In genomic region chr4:136961642-136962285, GRCm38 (mm10) we compare ENCODE assay signal across 12 mouse cellular contexts. TPM values are rescaled to one million over a fixed set of nuclear protein-coding genes. Genes with fewer than 3 reads are reported as not detected.
A peak's percentile ranks its signal among the peaks of the same experiment; 100 is the strongest.
DNase-seq lines count a peak whose midpoint lies in the region; ATAC-seq and TF ChIP-seq lines count a peak whose summit lies in the region.
"Had no signal": no experiment of that assay in that cellular context is flagged by ENCODE, and none has a peak within 500 bp of the region (broad histone marks: within the 10 kb centered on the region; RNA-seq: fewer than 3 reads in every experiment).

No protein-coding gene starts in this region.

- no peak overlapping the region for H3K4me3 ChIP-seq in hindbrain, embryonic 10.5 days
- H3K4me3 ChIP-seq in hindbrain, embryonic 14.5 days (replicated peaks; ENCODE audit: low read length) = no peak overlapping the region
- no peak overlapping the region for H3K4me3 ChIP-seq in stomach, embryonic 15.5 days (replicated peaks)
- H3K4me3 ChIP-seq in stomach, postnatal 0 days (ENCODE audit: low read depth, low read length) = no peak overlapping the region
- H3K4me3 ChIP-seq in cerebellum, adult 2 months (replicated peaks; ENCODE audit: insufficient read depth, low read depth, low read length) = no peak overlapping the region
- H3K4me3 ChIP-seq: embryonic facial prominence, embryonic 12.5 days had no signal

- no peak overlapping the region for H3K9ac ChIP-seq in hindbrain, embryonic 14.5 days
- no peak overlapping the region for H3K9ac ChIP-seq in stomach, embryonic 15.5 days
- H3K9ac ChIP-seq in stomach, postnatal 0 days (ENCODE audit: low read length) = no peak overlapping the region
- H3K9ac ChIP-seq: embryonic facial prominence, embryonic 12.5 days had no signal

- peak; percentile 51 for DNase-seq in hindbrain, embryonic 10.5 days (ENCODE audit: low spot score)
- DNase-seq in hindbrain, embryonic 14.5 days (ENCODE audit: low spot score) = no peak
- DNase-seq in stomach, postnatal 0 days (ENCODE audit: low spot score) = no peak
- peak; percentile 42 to 48 for DNase-seq in kidney, postnatal 36 days
- no peak for DNase-seq in spleen, postnatal 14 days (ENCODE audit: low spot score in 2 of 2)
- no peak for DNase-seq in layer of hippocampus, postnatal 36 days
- no peak for DNase-seq in cerebellum, adult 2 months

- no peak for TF ChIP-seq CTCF in stomach, postnatal 0 days (IDR thresholded peaks at IDR 0.05; ENCODE audit: low read depth)
- no peak for TF ChIP-seq CTCF in cerebellum, adult 2 months (IDR thresholded peaks at IDR 0.05; ENCODE audit: borderline replicate concordance, insufficient read depth, low read depth, low read length)

- H3K4me2 ChIP-seq in hindbrain, embryonic 14.5 days (replicated peaks) = no peak overlapping the region
- H3K4me2 ChIP-seq in stomach, embryonic 15.5 days = no peak overlapping the region
- no peak overlapping the region for H3K4me2 ChIP-seq in stomach, postnatal 0 days (replicated peaks; ENCODE audit: low read depth)
- H3K4me2 ChIP-seq: embryonic facial prominence, embryonic 12.5 days had no signal

- H3K27me3 ChIP-seq in hindbrain, embryonic 10.5 days (ENCODE audit: insufficient read depth, poor library complexity, severe bottlenecking) = peaks cover 97% of the 10 kb centered on the region
- peaks cover 38% of the 10 kb centered on the region for H3K27me3 ChIP-seq in hindbrain, embryonic 14.5 days (ENCODE audit: control insufficient read depth, insufficient read depth, low read length)
- peaks cover 39% of the 10 kb centered on the region for H3K27me3 ChIP-seq in stomach, embryonic 15.5 days (replicated peaks)
- 0 out of 2 replicates have a peak, but pooled peaks cover 2% of the 10 kb centered on the region for H3K27me3 ChIP-seq in stomach, postnatal 0 days (ENCODE audit: control insufficient read depth, insufficient read depth, low read length)
- no peaks in the 10 kb centered on the region for H3K27me3 ChIP-seq in cerebellum, adult 2 months (ENCODE audit: control insufficient read depth, insufficient read depth, low read length)

- H3K36me3 ChIP-seq in hindbrain, embryonic 10.5 days = no peaks in the 10 kb centered on the region
- no peaks in the 10 kb centered on the region for H3K36me3 ChIP-seq in hindbrain, embryonic 14.5 days (replicated peaks; ENCODE audit: control insufficient read depth, insufficient read depth)
- no peaks in the 10 kb centered on the region for H3K36me3 ChIP-seq in stomach, embryonic 15.5 days
- no peaks in the 10 kb centered on the region for H3K36me3 ChIP-seq in stomach, postnatal 0 days (ENCODE audit: control insufficient read depth, insufficient read depth, low read length)
- H3K36me3 ChIP-seq: embryonic facial prominence, embryonic 12.5 days had no signal

- H3K9me3 ChIP-seq in hindbrain, embryonic 10.5 days = no peaks in the 10 kb centered on the region
- no peaks in the 10 kb centered on the region for H3K9me3 ChIP-seq in hindbrain, embryonic 14.5 days (ENCODE audit: control insufficient read depth, low read length)
- no peaks in the 10 kb centered on the region for H3K9me3 ChIP-seq in stomach, embryonic 15.5 days
- H3K9me3 ChIP-seq in stomach, postnatal 0 days (ENCODE audit: control insufficient read depth, low read length) = no peaks in the 10 kb centered on the region
- H3K9me3 ChIP-seq: embryonic facial prominence, embryonic 12.5 days had no signal

- 28% methylated on average over 4 of the region's 4 CpGs for WGBS in hindbrain, embryonic 10.5 days
- WGBS in hindbrain, embryonic 14.5 days = 36% methylated on average over 4 of the region's 4 CpGs
- 21% methylated on average over 4 of the region's 4 CpGs for WGBS in stomach, embryonic 15.5 days
- WGBS in stomach, postnatal 0 days = 25% methylated on average over 4 of the region's 4 CpGs
- WGBS in cerebellum, adult 2 months = 63% methylated on average over 4 of the region's 4 CpGs

- no peak for ATAC-seq in hindbrain, embryonic 14.5 days (ENCODE audit: low FRiP score)
- peak; percentile 24; the same call in 1 of the 2 replicates for ATAC-seq in stomach, embryonic 15.5 days (ENCODE audit: insufficient read depth, low FRiP score, low read depth)
- no peak for ATAC-seq in stomach, postnatal 0 days (ENCODE audit: low FRiP score, low TSS enrichment)
- ATAC-seq: forebrain, embryonic 16.5 days had no signal

- no peak for TF ChIP-seq POLR2A in cerebellum, adult 2 months (IDR thresholded peaks at IDR 0.05; ENCODE audit: borderline replicate concordance, insufficient read depth, low read length)

- peaks cover 80% of the 10 kb centered on the region for H3K4me1 ChIP-seq in hindbrain, embryonic 10.5 days (replicated peaks)
- peaks cover 13% of the 10 kb centered on the region for H3K4me1 ChIP-seq in hindbrain, embryonic 14.5 days (replicated peaks; ENCODE audit: control insufficient read depth, insufficient read depth, low read length)
- peaks cover 27% of the 10 kb centered on the region for H3K4me1 ChIP-seq in stomach, embryonic 15.5 days
- 0 out of 2 replicates have a peak, but pooled peaks cover 1% of the 10 kb centered on the region for H3K4me1 ChIP-seq in stomach, postnatal 0 days (replicated peaks; ENCODE audit: control insufficient read depth, insufficient read depth)
- H3K4me1 ChIP-seq in cerebellum, adult 2 months (ENCODE audit: control insufficient read depth, insufficient read depth, low read length) = peaks cover 8% of the 10 kb centered on the region; the same call in 1 of the 2 replicates

- peak overlapping the region; percentile 72; the same call in 1 of the 2 replicates for H3K27ac ChIP-seq in hindbrain, embryonic 10.5 days
- no peak overlapping the region for H3K27ac ChIP-seq in hindbrain, embryonic 14.5 days
- H3K27ac ChIP-seq in stomach, embryonic 15.5 days = no peak overlapping the region
- no peak overlapping the region for H3K27ac ChIP-seq in stomach, postnatal 0 days (replicated peaks)
- no peak overlapping the region for H3K27ac ChIP-seq in cerebellum, adult 2 months (ENCODE audit: insufficient read depth, low read length)
- H3K27ac ChIP-seq: embryonic facial prominence, embryonic 12.5 days had no signal

- no peak for TF ChIP-seq EP300 in stomach, postnatal 0 days (optimal IDR thresholded peaks at IDR 0.05)

RNA-seq across cellular contexts. Expression of gene Epha8, which starts 5.1 kb away (rescaled TPM):
- 2.4 and 4.6 TPM in 2 replicates for polyA plus RNA-seq in hindbrain, embryonic 10.5 days (2016; fragmentation: Nextera tagmentation; extraction: Ambion mirVana)
- polyA plus RNA-seq in hindbrain, embryonic 14.5 days (2014; fragmentation: Nextera tagmentation; extraction: Ambion mirVana) = 13.8 and 15.5 TPM in 2 replicates
- 0.95 and 1.0 TPM in 2 replicates for polyA plus RNA-seq in stomach, embryonic 15.5 days (2015; fragmentation: Nextera tagmentation; extraction: Ambion mirVana)
- 0.11 and 0.16 TPM in 2 replicates for polyA plus RNA-seq in stomach, postnatal 0 days (2015; fragmentation: Nextera tagmentation; extraction: Ambion mirVana)
- total RNA-seq in layer of hippocampus, postnatal 36 days (2021) = 1 to 10 TPM; 2.0 to 2.1 TPM
- 44.5 and 51.9 TPM in 2 replicates for polyA plus RNA-seq in cerebellum, adult 2 months (2012; rRNA removed)
- total RNA-seq: heart, postnatal 25 days; liver, adult 2 months had no signal
- polyA plus RNA-seq: liver, adult 2 months had no signal

Comparison
In these comparisons a context has a peak if more than half of its experiments do, and no peak if none do; other contexts are left out.
1. DNase-seq: peak in hindbrain, embryonic 10.5 days (single experiment) and kidney, postnatal 36 days (2 of 2); none in hindbrain, embryonic 14.5 days (single experiment), stomach, postnatal 0 days (single experiment), spleen, postnatal 14 days (0 of 2), layer of hippocampus, postnatal 36 days (0 of 2) and cerebellum, adult 2 months (0 of 2).